Mouse (Mus musculus) olfactory bulb, adult 2 months (tissue): ENCODE measurements around the gene Gatad2a.

Experiments
- CTCF ChIP-seq: fragments of 200-500 bp; IDR thresholded peaks from 2 replicates; pipeline ENCODE4 v1.5.1; 2012; ENCODE audit warnings: low read depth, mild to moderate bottlenecking, low read length, moderate library complexity; ENCODE audit not compliant: insufficient read depth
- POLR2A ChIP-seq: fragments of 200-500 bp; IDR thresholded peaks from 2 replicates; pipeline ENCODE4 v1.6.1; 2012; ENCODE audit warnings: mild to moderate bottlenecking, low read depth, low read length, moderate library complexity; ENCODE audit not compliant: insufficient read depth

DNA sequence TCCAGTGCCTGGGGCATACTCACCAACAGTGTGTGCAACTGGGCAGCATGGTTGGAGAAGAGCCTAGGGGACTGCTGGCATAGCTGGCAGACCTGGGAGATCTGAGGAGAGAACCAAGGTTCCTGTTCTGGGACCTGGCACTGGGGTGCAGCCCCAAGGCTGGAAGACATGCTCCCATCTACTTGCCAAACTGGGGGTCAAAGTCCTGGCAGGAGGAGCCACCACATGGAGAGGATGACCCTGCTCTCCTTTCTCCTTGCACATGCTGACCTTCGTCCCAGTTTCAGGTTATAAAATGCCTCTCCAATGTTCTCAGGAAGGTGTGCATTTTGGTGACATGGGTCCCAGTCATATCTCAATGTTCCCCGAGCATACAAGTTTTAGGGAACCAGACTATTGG is 30.0 kb upstream of the Gatad2a start:
- no peak for TF ChIP-seq CTCF
- no peak for TF ChIP-seq POLR2A
